Mouse (Mus musculus): ENCODE measurements around the gene Extl1. TPM values are rescaled to one million over a fixed set of nuclear protein-coding genes. Genes with fewer than 3 reads are reported as not detected.
"Not testable (repeated sequence)": the region's sequence is repeated elsewhere in the genome, so short reads cannot be mapped to it uniquely, and the experiment has no call there.

Gene Extl1
- total RNA-seq (2021): 10 to 100 TPM; 29.6 to 31.2 TPM

DNA sequence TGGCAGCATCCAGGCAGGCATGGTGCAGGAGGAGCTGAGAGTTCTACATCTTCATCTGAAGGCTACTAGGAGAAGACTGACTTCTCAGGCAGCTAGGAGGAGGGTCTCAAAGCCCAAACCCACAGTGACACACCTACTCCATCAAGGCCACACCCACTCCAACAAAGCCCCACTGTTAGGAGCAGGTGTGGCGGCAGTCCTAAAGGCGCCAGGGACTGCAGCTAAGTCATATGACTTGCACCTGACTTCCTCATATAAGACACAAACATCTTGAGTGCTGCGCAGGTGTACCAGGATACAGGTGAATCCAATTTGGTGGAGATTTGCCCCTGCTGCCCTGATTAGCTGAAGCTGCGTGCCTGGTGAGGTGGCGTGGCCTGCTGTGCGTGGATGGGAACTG lies at the start of gene Extl1:
TSS of gene Extl1 (minus strand) at position 101 of the 400 bp plus-strand sequence.
- intact Hi-C loops (cut with DNase I); DNase-seq (ENCODE audit: extremely low spot score in 1 of 2, low spot score in 2 of 2): not testable (repeated sequence)

DNA sequence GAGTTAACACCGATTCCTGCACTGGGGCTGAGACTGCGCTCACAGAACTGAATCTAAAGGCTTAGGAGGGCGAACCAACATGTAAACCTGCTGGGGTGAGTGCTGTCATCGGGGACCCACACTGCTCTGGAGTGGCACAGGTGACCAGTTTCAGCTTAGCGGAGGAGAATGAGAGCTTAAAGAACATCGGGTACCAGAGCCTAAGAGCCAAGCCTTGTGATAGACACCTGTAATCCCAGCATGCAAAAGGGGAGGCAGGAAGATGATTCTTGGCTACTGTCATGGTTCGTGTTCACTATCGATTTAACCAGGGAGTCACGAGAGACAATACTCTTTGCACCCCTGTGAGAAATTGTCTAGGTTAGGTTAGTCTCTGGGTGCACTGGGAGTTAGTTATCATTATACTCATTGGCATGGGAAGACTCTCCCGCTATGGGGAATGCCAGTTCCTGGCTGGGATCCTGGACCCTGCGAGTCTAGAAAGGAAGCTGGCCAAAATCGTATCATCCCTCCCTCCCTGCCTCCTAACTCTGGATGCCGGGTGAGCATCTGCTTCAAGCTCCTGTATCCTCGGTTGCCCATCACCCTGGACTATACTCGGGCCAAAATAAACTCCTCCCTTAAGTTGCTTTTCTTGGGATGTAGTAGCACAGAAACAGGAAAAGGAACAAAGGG lies 49.2 kb upstream of the Extl1 start:
- intact Hi-C loops (cut with DNase I): no loop called here
- DNase-seq (ENCODE audit: extremely low spot score in 1 of 2, low spot score in 2 of 2): peak in 1 of 2 experiments; percentile 44

DNA sequence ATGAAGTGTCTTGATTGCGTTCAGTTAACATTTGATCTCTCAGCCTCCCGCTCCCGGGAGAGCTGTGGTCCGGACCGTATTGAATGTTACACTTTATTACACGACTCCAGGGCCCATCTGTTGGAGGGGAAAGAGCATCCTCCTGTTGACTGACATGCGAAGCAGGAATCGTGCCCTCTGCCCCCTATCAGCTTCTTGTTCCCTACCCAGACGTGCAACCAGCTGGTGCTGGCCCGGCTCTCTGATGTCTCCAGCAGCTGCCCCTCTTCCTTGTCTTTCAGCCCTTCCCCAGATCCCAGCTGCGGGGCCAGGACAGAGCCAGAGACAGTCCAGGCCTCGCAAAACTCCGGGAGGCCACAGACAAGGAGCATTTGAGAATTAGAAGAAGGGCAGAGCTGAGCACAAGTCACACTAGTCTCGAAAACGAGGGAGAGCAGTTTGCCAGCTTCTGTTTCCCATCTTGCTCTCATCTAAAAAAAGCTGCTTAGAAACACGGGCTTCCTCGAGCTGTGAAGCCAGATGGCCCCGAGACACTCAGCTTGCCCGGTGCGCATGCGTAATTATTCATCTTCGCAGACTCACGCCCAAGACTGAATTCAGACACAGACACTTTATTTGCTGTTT lies 46.8 kb upstream of the Extl1 start:
- peak; percentile 84 to 95 for DNase-seq (ENCODE audit: extremely low spot score in 1 of 2, low spot score in 2 of 2)
- intact Hi-C loops (cut with DNase I): no loop called here

DNA sequence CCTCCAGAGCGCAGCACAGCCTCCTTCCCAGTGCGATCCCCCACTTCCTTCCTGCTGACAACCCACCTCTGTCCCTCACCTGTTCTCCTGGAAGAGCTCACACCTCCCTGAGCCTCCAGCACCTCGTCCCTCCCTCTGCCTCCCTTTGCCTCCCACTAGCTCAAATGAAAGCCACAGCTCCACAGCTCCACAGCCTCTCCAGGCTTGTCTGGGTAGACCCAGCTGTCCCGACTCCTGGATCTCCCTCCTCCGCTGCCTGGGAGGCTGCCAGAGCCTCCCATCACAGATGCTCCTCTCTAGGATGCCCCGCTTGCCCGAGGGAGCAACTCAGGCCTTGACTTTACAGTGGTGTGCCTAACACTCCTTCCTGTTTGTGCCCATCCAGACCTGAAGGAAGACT lies 41.4 kb upstream of the Extl1 start:
- intact Hi-C loops (cut with DNase I): no loop called here

DNA sequence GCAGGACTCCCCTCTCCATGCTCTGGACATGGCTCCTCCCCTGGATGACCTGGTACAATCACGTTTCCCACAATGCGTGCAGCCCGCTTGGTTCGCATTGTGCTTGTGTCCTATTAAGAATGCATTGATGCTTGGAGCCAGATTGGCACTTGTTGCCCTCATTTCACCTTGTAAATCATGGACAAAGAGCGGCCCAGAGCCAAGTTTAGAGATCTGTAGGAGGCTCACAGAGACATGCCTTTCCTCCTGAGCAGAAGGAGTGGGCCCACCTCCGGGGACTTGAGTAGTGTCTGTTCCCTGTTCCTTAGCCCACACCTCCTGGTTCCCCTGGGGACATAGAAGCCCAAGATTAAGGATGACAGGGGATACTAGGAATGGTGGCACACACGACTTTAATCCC lies 40.3 kb upstream of the Extl1 start:
- intact Hi-C loops (cut with DNase I): no loop called here
- DNase-seq (ENCODE audit: extremely low spot score in 1 of 2, low spot score in 2 of 2): no peak

More for the DNA sequence above, 41.4 kb upstream of the Extl1 start:
- no peak for DNase-seq (ENCODE audit: extremely low spot score in 1 of 2, low spot score in 2 of 2)

DNA sequence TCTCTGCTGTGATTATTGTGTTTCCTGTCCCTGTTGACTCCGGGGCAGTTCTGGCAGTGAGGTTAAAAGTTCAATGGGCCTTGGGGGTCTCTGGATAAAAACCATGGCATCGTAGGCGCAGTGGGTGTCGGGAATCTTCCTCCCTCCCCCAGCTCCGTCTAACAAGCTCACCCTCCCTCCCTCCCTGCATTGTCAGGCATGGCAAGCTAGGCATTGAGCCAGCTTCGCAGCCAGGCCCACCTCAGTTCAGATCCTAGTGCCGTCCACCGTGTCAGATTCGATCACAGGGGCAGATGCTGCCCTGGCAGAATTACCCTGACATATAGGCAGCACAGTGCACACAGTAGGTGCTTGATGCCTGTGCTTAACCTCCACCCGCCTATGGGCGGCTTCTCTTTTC lies 38.3 kb upstream of the Extl1 start:
- intact Hi-C loops (cut with DNase I): no loop called here
- no peak for DNase-seq (ENCODE audit: extremely low spot score in 1 of 2, low spot score in 2 of 2)

DNA sequence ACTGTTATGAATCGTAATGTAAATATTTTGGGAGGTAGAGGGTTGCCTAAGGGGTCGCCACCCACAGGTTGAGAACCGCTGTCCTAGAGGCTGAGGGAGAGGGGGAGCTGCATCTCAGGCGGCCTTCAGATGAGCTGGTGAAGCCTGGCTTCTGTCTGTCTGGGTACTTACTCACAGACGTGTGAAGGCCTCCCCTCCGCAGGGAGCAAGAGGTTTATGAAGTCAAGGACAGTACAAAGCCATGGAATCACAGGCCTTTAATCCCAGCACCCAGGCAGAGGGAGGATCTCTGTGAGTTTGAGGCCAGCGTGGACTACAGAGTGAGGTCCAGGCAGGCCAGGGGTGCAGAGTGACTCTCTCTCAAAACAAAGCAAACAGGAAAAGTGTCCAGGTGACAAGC lies 33.5 kb upstream of the Extl1 start:
- no peak for DNase-seq (ENCODE audit: extremely low spot score in 1 of 2, low spot score in 2 of 2)
- intact Hi-C loops (cut with DNase I): no loop called here

DNA sequence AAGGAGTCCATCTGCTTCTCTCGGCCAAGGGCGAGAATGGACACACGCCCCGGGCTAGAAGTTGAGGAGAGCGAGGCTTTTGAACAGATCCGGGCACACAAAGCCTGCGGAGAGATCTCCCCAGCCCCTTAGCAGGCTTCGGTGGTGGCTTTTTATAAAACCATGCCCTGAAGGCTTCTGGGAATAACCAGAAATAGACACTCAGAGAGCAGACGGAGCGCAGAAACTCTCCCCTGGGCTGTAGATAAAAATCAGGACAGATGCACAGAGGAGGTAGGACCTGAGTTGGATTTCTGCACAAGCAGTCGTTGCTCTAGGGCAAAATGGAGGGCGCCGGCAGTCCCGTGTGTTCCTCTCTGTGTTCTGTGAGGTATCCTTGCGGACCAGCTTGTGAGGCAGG lies 33.0 kb upstream of the Extl1 start:
- peak in 1 of 2 experiments; percentile 55 for DNase-seq (ENCODE audit: extremely low spot score in 1 of 2, low spot score in 2 of 2)
- intact Hi-C loops (cut with DNase I): no loop called here

DNA sequence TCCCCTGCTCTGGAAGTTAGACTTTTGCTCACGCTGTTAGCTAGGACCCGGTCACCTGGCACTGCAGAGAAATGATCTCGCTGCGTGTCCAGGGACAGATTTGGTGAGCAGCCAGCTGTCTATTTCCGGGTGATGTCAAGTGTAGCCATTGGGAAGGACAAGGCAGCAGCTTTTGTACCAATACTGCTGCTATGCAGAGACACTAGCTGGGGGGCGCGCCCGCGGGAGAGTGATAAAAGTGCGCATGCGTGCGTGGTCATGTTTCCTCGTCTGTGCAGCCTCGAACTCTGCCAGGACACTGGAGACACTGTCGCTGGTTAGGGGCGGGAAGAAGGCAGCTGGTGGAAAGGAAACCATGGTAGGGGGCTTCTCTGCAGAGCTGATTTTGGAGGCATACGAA lies 32.5 kb upstream of the Extl1 start:
- peak in 1 of 2 experiments; percentile 66 for DNase-seq (ENCODE audit: extremely low spot score in 1 of 2, low spot score in 2 of 2)
- intact Hi-C loops (cut with DNase I): no loop called here

DNA sequence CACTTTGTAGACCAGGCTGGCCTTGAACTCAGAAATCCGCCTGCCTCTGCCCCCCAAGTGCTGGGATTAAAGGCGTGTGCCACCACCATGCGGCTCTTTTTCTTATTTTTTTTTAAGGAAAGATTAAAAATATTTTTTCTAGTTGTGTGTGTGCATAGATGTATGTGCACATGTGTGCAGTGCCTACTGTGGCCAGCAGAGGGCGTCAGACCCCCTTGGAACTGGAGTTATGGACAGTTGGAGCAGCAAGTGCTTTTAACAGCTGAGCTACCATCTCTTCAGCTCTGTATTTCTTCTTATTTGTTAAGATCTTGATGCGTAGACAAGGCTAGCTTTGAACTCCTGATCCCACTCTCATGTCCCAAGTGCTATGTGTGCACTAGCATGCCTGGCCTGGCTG lies 25.6 kb upstream of the Extl1 start:
- intact Hi-C loops (cut with DNase I): no loop called here

DNA sequence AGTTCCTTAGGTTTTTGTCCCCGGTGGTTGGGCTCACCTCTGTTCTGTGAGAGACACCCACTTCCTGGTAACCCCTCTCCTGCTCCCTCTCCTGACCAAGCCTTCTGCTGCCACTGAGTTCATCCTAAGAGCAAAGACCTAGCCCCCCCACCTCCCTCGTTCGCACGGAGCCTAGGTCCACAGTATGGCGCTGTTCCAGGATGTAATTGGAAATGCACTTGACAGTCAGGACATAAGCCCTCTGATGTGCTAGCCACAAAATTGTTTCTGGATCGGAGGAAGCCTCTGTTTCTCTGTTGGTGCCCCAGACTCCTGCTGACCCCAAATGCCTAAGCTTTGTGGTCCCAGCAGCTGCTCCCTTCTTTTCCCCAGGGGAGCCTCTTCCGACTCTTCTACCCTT lies 20.1 kb upstream of the Extl1 start:
- intact Hi-C loops (cut with DNase I): loop anchor here (5.0 kb wide), 1 partner anchor 34 kb away; no protein-coding TSS in a partner anchor

More for the DNA sequence above, 25.6 kb upstream of the Extl1 start:
- no peak for DNase-seq (ENCODE audit: extremely low spot score in 1 of 2, low spot score in 2 of 2)

DNA sequence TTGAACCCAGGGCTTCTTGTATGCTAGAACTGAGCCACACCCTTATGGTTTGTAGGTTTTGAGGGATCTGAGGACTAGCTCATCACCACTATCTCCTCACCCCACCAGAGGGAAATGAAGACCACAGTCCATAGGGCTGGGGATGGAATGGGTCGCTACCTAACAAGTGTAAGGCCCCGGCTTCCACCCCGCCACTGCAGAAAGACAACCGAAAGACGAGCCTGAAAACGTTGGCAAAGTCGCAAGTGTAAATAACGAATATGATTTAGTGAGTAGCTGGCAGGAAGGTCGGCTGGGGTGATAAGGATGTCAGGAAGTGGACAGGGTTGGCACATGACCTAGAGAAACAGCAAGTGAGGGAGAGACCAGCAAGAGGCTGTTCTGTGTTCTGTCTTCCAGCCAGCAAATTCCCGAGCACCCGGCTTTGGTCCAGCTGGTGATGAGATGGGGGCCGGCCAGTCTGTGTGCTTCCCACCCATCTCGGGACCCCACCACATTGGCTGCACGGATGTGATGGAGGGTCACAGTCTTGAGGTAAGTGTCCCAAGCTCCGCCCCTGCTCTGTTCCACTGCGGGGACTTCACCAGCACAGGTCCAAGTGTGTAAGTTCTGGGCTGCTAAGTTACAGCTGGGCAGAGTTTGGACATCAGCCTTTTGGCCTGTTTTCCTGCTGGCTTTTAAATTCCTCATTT lies 19.1 kb upstream of the Extl1 start:
- DNase-seq (ENCODE audit: extremely low spot score in 1 of 2, low spot score in 2 of 2): peak in 1 of 2 experiments; percentile 67
- intact Hi-C loops (cut with DNase I): loop anchor here (5.0 kb wide), 1 partner anchor 35 kb away; no protein-coding TSS in a partner anchor

More for the DNA sequence above, 20.1 kb upstream of the Extl1 start:
- DNase-seq (ENCODE audit: extremely low spot score in 1 of 2, low spot score in 2 of 2): no peak

DNA sequence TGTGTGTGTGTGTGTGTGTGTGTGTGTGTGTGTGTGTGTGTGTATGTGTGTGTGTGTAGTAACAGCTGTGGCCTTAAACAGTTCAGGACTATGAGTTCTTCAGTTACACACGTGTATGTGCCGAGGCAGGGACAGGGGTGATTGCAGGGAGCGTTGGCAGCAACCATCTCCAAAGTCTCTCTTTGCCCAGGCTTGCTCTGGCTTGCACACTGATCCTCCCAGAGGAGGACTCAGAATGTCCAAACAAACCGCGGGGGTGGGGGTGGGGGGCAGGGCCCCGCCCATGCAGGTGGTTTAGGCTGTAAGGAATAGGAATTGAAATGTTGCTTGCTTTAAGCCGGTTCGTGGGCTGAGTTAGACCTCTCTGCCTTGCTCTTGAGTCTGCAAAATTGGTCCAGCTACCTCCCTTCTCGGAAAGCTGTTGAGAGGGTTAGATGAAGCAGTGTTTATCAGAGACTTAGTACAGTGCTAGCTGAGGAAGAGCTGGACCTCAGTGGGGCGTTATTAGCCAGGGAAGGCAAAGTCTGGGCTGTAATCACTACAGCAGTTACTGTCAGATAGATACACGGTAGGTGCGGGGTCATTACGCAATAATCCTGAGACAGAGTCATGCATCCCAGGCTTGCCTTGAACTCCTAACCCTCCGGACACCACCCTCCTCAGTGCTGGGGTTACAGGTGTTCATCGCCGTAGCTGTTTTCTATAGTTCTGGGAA lies 18.4 kb upstream of the Extl1 start:
- intact Hi-C loops (cut with DNase I): loop anchor here (5.0 kb wide), 1 partner anchor 35 kb away; no protein-coding TSS in a partner anchor
- no peak for DNase-seq (ENCODE audit: extremely low spot score in 1 of 2, low spot score in 2 of 2)

DNA sequence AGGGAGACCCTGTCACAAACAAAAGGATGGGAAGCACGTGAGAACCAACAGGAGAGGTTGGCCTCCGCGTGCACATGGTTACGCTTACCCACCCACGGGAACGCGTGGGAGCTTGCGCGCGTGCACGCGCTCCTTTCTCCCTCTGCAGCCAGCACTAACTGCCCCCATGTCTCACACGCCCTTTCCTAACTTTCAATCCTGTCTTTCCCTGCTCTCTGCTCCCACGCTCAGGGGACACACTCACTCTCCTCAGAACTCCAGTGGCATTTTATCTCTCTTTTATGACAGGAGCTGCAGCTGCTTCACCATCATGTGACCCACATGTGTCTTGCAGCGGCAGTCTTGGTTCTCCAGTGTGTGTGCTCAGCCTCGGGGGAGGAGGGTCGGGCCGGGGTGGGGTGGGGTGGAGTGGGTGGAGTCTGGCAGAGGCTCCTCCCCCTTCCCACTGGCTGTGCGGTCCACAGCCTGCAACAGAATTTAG lies 17.6 kb upstream of the Extl1 start:
- intact Hi-C loops (cut with DNase I): loop anchor here (5.0 kb wide), 1 partner anchor 36 kb away; no protein-coding TSS in a partner anchor
- peak; percentile 63 to 77 for DNase-seq (ENCODE audit: extremely low spot score in 1 of 2, low spot score in 2 of 2)

DNA sequence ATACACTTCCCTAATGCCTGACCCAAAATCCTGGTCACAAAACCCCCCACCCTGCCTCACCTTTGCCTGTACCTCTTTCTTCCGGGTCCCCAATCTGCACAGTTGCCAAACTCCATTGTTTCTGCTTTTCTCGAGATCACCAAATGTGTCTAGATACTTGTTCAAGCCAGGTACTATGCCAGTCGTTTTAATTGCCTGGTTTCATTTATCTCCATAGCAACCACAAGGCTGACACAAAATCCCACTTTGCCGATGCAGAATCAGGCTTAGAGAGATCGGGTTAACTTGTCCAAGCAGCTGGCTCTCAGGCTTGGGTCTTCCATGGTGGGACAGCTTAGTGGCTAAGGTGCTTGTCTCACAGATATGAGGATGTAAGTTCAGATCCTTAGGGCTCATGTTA lies 16.6 kb upstream of the Extl1 start:
- DNase-seq (ENCODE audit: extremely low spot score in 1 of 2, low spot score in 2 of 2): no peak
- intact Hi-C loops (cut with DNase I): loop anchor here (5.0 kb wide), 1 partner anchor 37 kb away; no protein-coding TSS in a partner anchor

DNA sequence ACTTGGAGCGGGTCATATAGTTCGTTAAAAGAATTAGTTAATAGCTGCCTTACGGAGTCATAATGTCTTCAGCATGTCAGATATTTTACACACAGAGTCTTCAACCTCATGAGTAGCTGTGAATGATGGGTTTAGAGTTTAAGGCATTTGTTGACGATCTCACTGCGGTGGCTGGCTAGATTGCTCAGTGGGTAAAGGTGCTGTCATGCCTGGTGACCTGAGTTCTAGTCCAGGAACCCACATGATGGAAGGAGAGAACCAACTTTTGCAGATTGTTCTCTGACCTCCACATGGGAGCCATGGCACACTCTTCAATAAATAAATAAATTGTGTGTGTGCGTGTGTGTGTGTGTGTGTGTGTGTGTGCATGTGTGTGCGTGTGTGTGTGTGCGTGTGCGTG lies 14.1 kb upstream of the Extl1 start:
- intact Hi-C loops (cut with DNase I): loop anchor here (2.0 kb wide), 2 partner anchors 73 to 81 kb away; no protein-coding TSS in a partner anchor
- DNase-seq (ENCODE audit: extremely low spot score in 1 of 2, low spot score in 2 of 2): no peak

DNA sequence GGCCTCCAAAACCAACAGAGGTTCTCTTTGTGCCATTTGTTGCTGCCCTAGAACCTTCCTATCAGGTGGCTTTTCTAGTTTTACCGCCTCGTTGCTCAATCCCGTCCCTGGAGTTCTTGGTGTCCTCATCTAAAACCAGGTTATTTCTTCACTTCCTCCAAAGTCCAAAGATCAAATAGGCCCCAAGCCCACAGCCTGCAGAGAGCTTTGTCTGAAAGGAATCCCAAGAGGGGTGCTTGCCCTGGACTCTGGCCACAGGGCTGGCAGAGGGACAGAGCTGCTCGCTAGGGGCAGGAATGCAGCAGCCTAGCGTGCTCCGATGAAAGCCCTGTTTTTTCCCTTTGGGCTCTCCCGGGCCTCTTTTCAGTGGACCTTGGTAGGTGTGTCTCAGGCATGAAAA lies 13.5 kb upstream of the Extl1 start:
- intact Hi-C loops (cut with DNase I): loop anchor here (2.0 kb wide), 2 partner anchors 74 to 82 kb away; no protein-coding TSS in a partner anchor
- peak in 1 of 2 experiments; percentile 81 for DNase-seq (ENCODE audit: extremely low spot score in 1 of 2, low spot score in 2 of 2)

DNA sequence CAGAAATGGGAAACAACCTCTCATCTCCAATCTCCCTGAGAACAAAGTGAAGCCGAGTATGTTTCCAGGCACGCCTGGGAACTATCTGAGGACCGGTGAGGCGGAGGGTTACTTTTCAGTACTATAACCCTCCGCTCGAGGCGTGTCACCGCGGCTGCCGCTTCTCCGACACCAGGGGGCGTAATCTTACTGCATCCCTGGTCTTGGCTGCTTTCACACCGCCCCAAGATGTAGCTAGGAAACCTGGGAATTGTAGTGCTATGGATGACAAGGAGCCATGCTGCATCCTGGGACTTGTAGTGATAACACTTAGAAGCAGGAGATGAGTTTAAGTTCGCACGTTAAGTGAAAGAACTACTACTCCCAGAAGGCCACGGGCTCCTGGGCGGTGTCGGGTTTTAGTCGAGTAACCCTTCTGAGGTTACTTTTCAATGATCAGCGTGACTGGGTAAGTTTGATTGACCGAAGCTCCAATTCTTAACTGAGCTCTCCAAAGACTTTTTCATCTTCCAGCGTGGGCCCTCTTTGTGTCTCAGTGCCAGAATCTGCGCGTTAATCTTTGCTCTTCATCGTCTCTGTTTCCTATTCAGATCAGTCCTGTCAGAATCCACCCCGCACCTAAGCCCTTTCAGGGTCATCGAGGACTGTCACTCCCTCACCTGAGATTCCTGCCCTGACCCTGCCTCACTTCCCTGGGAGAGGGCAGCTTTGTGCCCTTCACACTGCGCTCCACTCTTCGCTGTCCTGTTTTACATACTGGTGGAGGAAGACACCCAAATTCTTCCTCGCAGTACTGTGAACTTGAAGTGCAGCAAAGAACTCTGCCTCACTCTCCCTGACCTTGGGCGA lies 12.6 kb upstream of the Extl1 start, which contains the start of gene Pafah2:
TSS of gene Pafah2 (plus strand) at position 344 of the 849 bp plus-strand sequence.
- peak; percentile 95 to 98 for DNase-seq (ENCODE audit: extremely low spot score in 1 of 2, low spot score in 2 of 2)
- intact Hi-C loops (cut with DNase I): loop anchor here (2.0 kb wide), 2 partner anchors 75 to 83 kb away; no protein-coding TSS in a partner anchor

Data from left cerebral cortex, postnatal 10 days (tissue).